In the genomic region with DNA sequence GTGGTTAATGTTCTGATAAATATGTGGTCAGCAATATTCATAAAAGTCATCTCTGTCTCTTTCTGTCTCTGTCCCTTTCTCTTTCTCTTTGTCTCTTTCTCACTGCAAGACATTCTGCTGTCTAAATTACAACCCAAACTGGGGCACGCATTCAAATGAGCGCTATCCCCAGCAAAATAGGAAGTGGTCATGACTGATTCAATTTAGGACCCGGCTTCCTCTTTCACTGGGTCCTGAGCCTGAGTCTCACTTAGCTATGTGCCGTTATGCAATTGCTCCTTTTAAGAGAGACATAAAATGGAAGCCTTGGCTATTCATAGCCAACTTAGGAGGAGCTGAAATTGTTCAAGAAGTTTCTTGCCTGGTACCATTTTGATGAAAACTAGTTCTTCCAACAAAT, we compare ENCODE assay signal across 1 mouse cellular context.
TF ChIP-seq lines count a peak whose summit lies in the region.

No protein-coding gene starts in this region.

TF ChIP-seq in CH12.LX, 34 proteins besides CTCF, POLR2A, EP300 and RAD21:
- TF ChIP-seq ZKSCAN1 (IDR thresholded peaks at IDR 0.05; ENCODE audit: borderline replicate concordance, low read depth, low read length) (no peak), E2F4 (IDR thresholded peaks at IDR 0.05; ENCODE audit: insufficient replicate concordance, low read depth, low read length) (no peak), USF2 (conservative IDR thresholded peaks at IDR 0.05; ENCODE audit: low read depth, low read length) (no peak), SIN3A (IDR thresholded peaks at IDR 0.05; ENCODE audit: low read length) (peak; percentile 60; the same call in 1 of the 2 replicates), POLR2AphosphoS2 (IDR thresholded peaks at IDR 0.05; ENCODE audit: low read depth, low read length) (no peak), MXI1 (IDR thresholded peaks at IDR 0.05; ENCODE audit: low read depth, low read length) (no peak), SMC3 (IDR thresholded peaks at IDR 0.05; ENCODE audit: low read depth, low read length) (peak; percentile 21; the same call in 1 of the 2 replicates), BHLHE40 (IDR thresholded peaks at IDR 0.05; ENCODE audit: low read depth, low read length) (peak; percentile 81), HCFC1 (IDR thresholded peaks at IDR 0.05; ENCODE audit: low read depth, low read length) (no peak), IRF4 (IDR thresholded peaks at IDR 0.05; ENCODE audit: low read depth, low read length) (peak; percentile 95), UBTF (IDR thresholded peaks at IDR 0.05; ENCODE audit: low read depth, low read length) (no peak), ZC3H11A (IDR thresholded peaks at IDR 0.05; ENCODE audit: low read depth, low read length) (no peak), PAX5 (IDR thresholded peaks at IDR 0.05; ENCODE audit: low read length) (no peak), MAX (IDR thresholded peaks at IDR 0.05; ENCODE audit: low read length) (no peak), MAFK (IDR thresholded peaks at IDR 0.05; ENCODE audit: insufficient replicate concordance, low read length) (peak; percentile 26; the same call in 1 of the 2 replicates), MAZ (IDR thresholded peaks at IDR 0.05; ENCODE audit: low read depth, low read length) (no peak), GABPA (IDR thresholded peaks at IDR 0.05; ENCODE audit: insufficient replicate concordance, low read depth, low read length) (no peak), CHD2 (IDR thresholded peaks at IDR 0.05; ENCODE audit: low read length) (no peak), ETS1 (conservative IDR thresholded peaks at IDR 0.05; ENCODE audit: low read depth, low read length) (peak; percentile 84), CHD1 (IDR thresholded peaks at IDR 0.05; ENCODE audit: low read depth, low read length) (no peak), NELFE (IDR thresholded peaks at IDR 0.05; ENCODE audit: low read depth, low read length) (no peak), RCOR1 (conservative IDR thresholded peaks at IDR 0.05; ENCODE audit: low read depth, low read length) (no peak), JUND (conservative IDR thresholded peaks at IDR 0.05; ENCODE audit: low read depth, low read length) (peak; percentile 34), ZMIZ1 (IDR thresholded peaks at IDR 0.05; ENCODE audit: low read depth, low read length) (no peak), TCF12 (IDR thresholded peaks at IDR 0.05; ENCODE audit: low read depth, low read length) (no peak), ELF1 (IDR thresholded peaks at IDR 0.05; ENCODE audit: low read depth, low read length) (peak; percentile 74), ZNF384 (IDR thresholded peaks at IDR 0.05; ENCODE audit: low read depth, low read length) (no peak), KAT2A (IDR thresholded peaks at IDR 0.05; ENCODE audit: insufficient replicate concordance, low read length) (no peak), MYC (IDR thresholded peaks at IDR 0.05; ENCODE audit: low read depth, low read length) (no peak), MEF2A (IDR thresholded peaks at IDR 0.05; ENCODE audit: borderline replicate concordance, low read depth, low read length) (peak; percentile 82), JUN (IDR thresholded peaks at IDR 0.05; ENCODE audit: insufficient read depth, low read depth, low read length) (peak; percentile 42), TBP (conservative IDR thresholded peaks at IDR 0.05; ENCODE audit: low read depth, low read length) (no peak), NRF1 (IDR thresholded peaks at IDR 0.05; ENCODE audit: low read depth, low read length) (no peak), USF1 (IDR thresholded peaks at IDR 0.05; ENCODE audit: low read depth, low read length) (no peak)
